Mouse (Mus musculus): Measurements from ENCODE around the gene Zkscan14.
"Not testable (repeated sequence)": the region's sequence is repeated elsewhere in the genome, so short reads cannot be mapped to it uniquely, and the experiment has no call there.

Gene Zkscan14

DNA sequence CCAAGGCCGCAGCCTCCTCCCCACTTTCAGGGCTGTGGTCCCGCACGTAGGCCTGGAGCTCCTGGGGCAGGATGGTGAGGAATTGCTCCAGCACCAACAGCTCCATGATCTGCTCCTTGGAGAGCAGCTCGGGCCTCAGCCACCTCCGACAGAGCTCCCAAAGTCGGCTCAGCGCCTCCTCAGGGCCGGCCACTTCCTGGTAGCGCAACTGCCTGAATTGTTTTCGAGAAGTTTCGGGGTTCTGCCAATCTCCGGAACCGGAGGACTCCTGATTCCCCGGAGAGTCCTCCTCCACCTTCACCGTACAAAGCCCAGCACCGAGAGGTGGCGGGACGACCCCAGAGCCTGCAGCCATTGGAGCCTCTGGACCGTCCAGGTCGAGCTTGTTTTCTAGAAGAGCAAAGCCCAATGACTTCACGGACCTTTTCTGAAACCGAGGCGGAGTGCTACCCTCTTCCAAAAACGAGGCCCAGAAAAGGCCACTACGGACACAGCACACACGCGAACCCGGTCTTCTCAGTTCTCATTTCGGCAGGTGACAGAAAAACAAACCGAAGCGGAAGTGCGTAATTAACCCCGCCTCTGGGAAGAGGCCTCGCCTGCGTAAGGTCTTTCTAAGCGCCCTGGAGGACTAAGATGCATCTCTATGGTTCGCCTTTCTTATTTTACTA, at the start of gene Zkscan14:
Zkscan14 (minus strand) TSS at position 548 of the 671 bp plus-strand sequence.
- DNase-seq (ENCODE audit: low spot score), result peak; percentile 91

DNA sequence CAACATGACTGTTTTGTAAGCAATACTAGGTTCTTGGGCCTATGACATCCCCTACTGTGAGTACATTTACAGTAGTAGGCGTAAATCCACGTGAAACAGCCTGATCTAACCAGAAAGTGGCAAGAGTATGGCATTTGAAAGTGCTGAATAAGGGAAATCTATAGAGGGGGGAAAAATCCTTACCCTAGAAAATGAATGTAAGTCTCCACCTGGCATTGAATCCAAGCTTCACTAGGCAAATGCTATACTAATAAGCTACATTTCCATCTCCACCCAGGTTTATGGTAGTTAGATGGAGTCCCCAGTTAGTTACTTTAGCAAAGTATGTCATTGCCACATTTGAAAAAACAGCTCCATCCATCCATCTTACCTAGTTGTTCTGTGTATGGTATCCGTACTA, 47.9 kb upstream of the Zkscan14 start:
- DNase-seq (ENCODE audit: low spot score), result no peak

DNA sequence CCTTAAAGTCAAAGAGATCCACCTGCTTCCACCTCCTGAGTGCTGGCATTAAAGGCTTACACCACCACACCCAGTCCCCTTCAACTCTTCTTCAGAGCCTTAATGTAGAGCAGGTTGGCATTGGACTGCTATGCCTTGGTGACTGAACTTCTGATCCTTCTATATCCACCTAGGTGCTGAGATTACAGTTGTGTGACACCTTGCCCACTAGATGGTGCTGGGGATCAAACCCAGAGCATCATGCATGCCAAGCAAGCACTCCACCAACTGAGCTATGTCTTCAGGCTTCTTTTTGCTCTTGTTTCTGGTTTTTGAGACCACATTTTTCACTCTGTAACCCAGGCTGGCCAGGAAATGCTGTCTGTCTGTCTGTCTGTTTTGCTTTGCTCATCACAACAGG, 33.0 kb upstream of the Zkscan14 start:
- peak; percentile 58 for DNase-seq (ENCODE audit: low spot score)

DNA sequence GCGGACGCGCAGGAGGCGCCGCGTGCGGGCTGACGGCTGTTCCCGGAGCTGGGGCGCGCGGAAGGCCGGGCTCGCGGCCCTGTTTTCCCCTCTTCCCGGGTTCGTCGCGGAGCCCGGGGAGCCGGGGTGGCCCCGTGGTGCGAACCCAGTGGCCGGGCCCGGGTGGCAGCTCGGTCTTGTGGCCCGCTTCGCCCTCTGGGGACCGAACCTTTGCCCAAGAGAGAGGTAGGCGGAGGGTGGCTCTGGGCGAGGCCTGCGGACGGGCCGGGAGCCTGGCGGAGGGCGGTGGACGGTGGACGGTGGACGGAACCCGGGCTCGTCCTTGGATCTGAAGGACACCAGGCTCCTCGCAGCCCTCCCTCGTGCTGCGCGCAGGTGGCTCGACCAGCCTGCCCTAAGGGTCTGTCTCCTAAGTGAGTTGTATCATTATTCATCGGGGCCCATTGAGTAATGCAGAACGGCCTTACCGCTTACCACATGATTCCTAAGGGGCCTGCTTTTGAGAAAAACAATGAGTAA, 30.3 kb upstream of the Zkscan14 start:
- DNase-seq (ENCODE audit: low spot score), result peak; percentile 24

DNA sequence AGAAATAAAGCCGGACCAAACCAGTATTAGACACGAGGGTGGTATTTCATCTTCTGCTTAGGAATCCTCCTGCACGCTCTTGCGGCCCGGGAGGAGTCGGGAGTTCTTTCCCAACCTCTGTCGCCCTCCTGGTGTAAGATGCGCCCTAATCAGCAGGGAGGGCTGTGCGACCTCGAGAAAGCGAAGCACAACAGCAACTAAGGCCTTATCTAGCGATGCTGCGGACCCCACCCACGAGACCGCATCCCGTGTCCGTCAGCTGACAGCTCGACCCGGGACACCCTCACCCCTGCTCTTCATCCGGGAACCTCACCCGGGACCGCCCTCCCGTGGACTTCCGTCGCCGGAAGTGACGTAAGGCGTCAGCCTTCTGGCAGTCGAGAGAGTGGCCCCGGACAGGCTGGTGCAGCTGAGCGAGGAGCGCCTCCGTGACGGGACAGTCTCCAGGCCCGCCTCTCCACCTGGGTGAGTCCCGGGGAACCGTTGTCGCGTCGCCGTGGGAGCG, 29.8 kb upstream of the Zkscan14 start, which contains the start of gene Zfp655:
Zfp655 (plus strand) TSS at position 349 of the 505 bp plus-strand sequence.
- DNase-seq (ENCODE audit: low spot score), result peak; percentile 95

DNA sequence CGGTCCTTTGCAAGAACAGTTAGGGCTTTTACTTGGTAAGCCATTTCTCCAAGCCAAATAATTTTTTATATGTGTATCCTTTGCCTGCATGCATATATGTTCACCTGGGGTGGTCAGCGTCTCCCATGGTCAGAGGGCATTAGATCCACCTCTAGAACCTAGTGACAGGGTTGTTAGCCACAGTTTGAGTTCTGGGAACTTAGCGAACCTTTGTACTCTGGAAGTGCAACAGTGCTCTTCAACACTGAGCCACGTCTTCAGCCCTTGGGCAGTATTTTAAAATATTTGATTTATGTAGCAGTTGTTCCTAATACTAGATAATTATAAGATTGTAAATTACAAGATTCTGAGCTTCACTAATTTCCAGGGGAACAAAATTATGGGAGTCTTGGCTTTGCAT, 29.0 kb upstream of the Zkscan14 start:
- no peak for DNase-seq (ENCODE audit: low spot score)

DNA sequence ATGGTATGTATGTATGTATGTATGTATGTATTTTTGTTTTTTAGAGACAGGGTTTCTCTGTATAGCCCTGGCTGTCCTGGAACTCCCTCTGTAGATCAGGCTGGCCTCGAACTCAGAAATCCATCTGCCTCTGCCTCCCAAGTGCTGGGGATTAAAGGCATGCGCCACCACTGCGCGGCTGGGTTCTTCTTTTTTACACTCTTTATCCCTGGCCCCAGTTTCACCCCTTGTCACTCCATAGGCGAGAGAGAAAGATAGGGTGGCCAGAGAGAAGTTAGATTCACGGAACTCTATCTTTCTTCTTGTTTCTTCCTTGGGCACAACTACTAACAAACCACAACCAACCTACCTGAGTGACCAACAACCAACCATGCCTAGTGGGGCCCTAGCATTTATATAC, 27.6 kb upstream of the Zkscan14 start:
- DNase-seq (ENCODE audit: low spot score), result not testable (repeated sequence)

DNA sequence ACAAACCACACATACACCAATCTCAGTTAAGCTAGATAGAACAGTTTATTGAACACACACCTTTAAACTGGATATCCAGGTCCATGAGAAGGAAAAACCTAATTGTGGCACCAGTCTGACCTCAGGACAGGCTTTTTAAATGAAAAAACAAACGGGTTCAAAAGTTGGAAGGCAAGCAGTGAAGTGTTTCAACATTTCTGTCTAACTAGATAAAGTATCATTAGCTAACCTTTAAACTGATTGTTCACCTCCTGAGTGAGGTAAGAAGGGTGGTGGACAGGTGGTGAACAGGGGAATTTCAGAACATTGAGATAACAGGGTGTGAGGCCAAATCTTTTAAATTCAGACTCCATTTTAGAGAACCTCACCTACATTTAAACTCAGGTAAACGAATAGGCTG, 24.8 kb upstream of the Zkscan14 start:
- DNase-seq (ENCODE audit: low spot score), result no peak

DNA sequence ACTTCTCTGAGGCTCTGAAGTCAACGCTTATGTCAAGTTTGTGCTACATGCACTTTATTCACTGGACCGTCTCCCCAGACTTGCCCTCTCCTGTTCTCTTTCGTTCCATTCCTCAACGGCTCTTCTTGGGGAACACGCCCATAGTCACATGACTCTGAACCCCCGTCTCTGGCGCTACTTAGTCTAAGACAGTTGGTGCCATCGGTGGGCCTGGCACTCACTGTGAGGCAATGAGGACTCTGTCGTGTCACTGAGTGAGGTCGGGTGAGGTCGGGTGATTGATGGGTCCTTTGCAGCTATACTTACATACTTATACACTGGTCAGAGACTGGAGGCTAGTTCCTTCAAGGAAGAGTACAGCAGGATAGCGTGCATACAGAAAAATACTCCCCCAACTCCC, 21.7 kb upstream of the Zkscan14 start:
- DNase-seq (ENCODE audit: low spot score), result no peak

DNA sequence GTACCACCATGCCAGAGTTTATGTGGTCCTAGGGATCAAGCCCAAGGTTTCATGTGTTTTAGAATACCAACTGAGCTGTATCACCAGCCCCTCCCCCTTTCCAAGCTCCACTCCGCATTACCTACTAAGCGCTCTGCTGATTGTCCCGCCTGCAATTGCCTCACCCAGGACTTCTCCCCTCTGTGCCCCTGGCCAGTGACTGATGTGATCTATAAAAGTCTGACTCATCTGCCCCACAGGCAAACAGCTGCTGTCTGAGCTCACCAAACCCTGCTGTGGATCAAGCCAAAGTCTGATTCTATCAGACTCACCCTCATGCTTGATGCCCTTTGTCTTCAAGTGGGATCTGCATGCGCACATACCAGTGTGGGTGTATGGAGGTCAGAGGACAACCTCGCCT, 21.2 kb upstream of the Zkscan14 start:
- DNase-seq (ENCODE audit: low spot score), result no peak

DNA sequence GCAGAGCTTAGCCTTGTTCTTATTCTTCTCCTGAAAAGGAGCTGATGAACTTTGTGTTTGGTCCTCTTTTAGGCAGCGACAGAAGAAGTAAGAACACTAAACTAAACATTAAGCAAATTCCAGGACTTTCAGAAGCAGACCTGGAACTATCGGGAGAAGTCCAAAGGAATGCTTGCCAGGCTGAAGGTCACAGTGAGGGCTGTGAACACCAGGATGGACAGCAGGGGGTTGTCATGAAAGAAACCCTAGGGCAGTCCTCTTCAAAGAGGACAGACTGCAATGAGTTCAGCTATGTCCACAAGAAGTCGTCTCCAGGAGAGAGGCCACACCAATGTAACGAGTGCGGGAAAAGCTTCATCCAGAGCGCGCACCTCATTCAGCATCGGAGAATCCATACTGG, 18.3 kb upstream of the Zkscan14 start:
- DNase-seq (ENCODE audit: low spot score), result no peak

DNA sequence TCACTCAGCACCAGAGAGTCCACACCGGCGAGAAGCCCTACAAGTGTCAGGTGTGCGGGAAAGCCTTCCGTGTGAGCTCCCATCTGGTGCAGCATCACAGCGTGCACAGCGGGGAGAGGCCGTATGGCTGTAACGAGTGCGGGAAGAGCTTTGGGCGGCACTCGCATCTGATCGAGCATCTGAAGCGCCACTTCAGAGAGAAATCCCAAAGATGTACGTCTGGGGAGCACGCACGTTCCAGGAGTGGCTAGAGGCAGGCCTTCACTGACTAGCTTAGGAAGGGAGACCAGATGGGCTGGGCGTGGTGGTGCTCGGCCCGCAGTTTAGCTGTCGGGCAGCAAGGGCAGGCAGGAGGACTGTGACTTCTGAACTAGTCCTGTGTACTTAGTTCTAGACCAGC, 17.0 kb upstream of the Zkscan14 start:
- no peak for DNase-seq (ENCODE audit: low spot score)

DNA sequence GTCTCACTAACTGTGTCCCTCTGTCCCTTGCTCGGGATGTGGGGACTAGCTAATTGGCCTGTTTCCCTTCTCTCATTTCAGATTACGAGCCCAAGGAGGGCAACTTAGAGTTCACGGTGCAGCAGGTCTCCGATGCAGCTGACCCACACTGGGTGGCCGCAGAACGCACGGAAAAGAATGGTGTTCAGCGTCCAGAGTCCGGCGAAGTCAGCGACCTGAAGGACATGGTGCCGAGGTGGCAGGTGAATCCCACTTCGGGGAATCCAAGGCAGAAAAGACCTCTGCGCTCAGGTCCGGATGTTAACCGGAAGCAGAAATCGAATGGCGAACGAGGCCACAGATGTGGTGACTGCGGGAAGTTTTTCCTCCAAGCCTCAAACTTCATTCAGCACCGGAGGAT, 16.5 kb upstream of the Zkscan14 start:
- DNase-seq (ENCODE audit: low spot score), result no peak

DNA sequence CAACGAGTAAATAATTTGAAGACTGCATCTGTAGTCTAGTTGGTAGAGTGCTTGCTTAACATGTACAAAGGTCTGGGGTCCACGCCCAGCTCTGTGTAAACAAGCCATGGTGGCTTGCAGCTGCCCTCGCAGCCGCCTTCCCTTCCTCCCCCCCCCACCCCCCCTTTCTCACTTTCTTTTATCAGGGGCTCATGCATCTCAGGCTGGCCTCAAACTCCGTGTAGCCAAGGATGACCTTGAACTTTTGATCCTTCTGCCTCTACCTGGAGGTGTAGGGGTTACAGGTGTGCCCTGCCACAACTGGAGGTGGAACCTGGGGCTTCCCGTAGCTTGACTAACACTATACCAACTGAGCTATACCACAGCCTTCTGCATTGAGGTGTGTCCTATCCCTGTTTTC, 16.1 kb upstream of the Zkscan14 start:
- DNase-seq (ENCODE audit: low spot score), result no peak

DNA sequence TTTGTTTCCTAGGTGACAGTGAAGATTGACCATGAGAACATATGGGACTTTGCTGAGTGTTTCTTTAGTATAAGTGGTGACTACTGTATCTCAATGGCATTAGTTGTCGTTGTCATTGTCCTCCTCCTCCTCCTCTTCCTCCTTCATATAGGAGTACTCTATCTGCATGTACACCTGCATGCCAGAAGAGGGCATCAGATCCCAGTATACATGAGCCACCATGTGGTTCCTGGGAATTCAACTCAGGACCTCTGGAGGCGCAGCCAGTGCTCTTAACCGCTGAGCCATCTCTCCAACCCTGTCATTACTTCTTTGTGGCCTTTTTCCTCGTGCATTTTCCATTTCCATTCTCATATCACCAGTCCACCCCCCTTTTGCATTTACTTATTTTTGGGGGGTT, 13.0 kb upstream of the Zkscan14 start:
- no peak for DNase-seq (ENCODE audit: low spot score)

DNA sequence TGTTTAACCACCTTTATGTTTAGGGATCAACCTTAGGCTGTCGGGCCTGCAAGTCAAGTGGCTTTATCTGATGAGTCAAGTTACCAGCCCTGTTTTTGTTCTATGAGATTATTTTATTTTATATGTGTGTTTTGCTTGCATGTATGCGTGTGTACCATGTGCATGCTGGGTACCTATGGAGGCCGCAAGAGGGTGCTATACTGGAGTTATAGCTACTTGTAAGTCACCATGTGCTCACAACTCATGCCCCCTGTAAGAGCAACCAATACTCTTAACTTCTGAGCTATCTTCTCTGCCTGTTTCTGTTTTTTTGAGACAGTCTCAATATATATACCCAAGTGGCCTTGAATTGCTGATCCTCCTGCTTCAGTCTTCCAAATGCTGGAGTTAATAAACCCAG, 11.8 kb upstream of the Zkscan14 start:
- DNase-seq (ENCODE audit: low spot score), result no peak

DNA sequence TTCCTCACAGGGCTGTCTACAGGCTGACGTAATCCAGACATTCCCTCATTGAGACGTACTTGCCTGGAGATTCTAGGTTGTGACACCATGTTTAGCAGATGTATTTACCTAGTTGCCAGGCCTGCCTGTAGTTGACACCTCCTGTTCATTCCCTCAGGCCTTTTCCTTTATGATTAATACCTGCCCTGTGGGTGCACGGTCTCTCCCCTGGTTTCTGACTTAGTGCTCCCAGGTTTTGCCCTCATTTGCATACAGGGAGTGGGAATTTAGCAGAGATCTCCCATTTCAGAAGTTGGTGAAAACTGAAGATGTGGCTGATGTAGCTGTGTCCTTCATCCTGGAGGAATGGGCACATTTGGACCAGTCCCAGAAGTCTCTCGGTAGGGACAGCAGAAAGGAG, 10.5 kb upstream of the Zkscan14 start:
- DNase-seq (ENCODE audit: low spot score), result no peak

DNA sequence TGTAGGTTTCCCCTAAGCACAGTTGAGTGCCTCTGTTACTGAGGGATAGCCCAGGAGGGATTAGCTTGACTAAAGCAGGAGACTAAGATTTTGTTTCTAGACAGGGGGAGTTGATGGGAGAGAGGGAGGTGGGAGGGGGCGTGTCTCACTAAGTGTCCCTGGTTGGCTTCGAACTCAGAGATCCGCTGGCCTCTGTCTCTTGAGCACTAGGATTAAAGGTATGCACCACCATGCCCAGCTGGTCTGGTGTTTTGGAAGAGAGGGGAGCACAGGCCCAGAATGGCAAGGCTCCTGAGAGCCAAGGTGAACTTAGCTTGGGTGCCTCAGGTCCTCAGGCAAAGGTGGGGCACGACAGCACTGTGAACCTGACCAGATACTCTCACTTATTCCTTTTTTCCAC, 9.7 kb upstream of the Zkscan14 start:
- no peak for DNase-seq (ENCODE audit: low spot score)

DNA sequence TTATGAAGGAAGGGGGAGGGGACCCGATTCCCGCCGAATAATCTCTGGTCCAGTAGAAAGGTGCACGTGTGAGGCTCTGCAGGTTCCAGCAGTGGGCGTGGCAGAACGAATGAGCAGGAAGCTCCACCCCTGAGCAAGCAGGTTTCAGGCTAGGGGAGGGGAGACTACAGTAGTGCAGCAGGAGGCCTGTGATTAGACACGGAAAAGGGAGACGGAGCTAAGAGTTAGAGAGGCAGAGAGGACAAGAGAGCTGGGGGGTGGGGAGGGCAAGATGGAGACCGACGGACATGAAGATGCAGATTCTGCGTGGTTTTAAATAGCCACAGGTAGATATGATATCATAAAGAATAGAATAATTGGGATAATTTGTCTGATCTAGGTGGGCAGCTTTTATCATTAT, 6.7 kb upstream of the Zkscan14 start:
- DNase-seq (ENCODE audit: low spot score), result not testable (repeated sequence)

DNA sequence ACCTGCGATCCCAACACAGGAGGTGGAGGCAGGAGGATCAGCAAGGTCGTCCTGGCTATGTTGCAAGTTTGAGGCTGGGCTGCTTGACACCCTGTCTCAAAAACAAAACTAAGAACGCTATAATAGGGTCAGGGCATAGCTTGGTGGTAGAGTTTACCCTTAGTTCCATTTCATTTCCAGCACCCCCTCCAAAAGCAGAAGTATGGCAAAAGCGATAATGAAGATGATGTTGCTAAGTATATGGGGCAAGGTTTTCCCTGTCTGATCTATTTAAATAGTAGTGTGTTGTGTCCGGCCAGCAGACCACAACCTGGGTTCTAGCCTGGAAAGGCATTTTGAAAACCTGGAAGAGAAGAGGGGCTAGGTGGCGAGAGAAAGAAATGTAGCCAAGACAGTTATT, 6.3 kb upstream of the Zkscan14 start:
- DNase-seq (ENCODE audit: low spot score), result no peak

DNA sequence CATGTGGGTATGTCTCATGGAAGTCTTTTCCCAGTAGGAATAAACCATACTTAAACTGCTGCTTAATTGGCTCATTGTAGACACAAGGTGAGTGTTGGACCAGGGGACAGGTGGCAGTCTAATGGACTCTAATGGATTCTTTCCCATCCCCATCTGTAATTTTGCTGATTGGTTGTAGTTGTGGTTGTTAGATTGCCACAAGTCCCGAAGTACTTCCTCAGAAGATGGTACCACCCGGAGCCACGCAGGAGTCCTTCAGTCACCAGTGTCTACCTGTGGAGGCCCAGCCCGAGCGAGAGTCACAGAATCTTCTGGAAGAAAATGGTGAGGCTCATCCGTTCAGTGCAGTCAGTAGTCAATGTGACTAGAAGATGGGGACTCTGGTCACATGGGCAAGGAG, 5.7 kb upstream of the Zkscan14 start:
- DNase-seq (ENCODE audit: low spot score), result no peak

DNA sequence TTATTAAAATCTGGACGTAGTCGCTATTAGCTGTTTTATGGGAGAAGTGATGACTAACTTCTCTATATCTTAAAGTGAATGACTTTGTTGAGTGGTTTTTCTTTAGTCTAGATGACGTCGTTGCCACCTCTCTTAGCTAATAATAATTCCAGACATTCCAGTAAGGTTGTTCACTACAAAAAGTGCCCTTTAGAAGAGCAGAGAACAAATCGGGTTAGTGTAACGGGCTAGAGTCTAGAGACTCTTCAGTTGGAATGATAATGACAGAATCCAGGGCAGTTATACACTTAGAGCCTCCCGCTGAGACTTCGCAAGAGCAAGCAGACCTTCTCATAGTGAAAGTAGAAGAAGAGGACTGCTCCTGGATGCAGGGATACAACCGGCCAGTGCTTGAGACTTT, 3.4 kb upstream of the Zkscan14 start:
- DNase-seq (ENCODE audit: low spot score), result no peak

DNA sequence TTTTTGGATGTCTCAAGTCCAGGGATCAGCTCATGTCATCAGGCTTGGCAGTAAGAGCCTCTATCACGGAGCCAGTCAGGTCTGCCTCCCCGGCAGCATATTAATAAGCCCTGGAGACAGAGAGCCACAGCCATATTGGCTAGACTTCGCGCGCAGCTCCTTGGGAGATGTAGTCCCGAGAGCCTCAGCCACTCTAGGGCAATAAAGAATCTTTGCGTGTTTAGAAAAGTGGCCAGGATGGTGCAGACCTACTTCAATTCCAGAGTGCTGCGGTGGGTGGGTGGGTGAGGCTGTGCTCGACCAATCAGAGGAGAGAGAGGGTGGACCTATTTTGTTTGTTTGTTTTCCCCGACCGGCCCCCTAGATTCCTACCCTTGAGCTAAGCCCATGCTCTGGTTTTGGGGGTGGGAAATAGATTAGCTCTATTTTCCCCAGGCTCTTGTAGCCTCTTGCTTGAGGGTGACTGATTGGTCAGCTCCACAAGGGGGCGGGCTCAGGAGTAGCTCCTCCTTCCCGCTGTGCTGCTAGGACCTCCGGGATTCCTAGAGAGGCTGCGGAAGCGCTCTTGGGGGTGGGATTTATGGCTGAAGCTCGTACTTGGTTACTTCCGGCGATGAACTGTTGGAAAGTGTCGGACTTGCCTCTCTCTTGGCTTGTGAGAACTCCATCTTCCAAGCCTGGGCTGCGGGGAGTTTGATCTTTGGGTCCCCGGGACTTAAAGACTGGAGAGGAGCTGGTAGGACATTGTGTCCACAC, 2.4 kb upstream of the Zkscan14 start, which contains the start of gene Zkscan5:
Zkscan5 (plus strand) TSS at position 627 of the 756 bp plus-strand sequence.
- DNase-seq (ENCODE audit: low spot score), result peak; percentile 99

Data from retina, embryonic 14.5 days (tissue).